Mouse (Mus musculus) urinary bladder, postnatal 25 days (tissue): ENCODE measurements around the gene Tcf7l1.
"Not testable (repeated sequence)": the region's sequence is repeated elsewhere in the genome, so short reads cannot be mapped to it uniquely, and the experiment has no call there.

Experiments
- DNase-seq: peaks from one replicate; pipeline ENCODE4 v3.0.0; 2022; ENCODE audit warnings: low spot score

The Tcf7l1 gene

GRCm38 (mm10) chr6:72788892-72789699 is at the start of gene Tcf7l1:
Tcf7l1 (minus strand) TSS chr6:72789254.
- peak; percentile 96 for DNase-seq

- no peak for DNase-seq
These were observed 48.7 kb upstream of the Tcf7l1 start for GRCm38 (mm10) chr6:72837756-72838155.

GRCm38 (mm10) chr6:72834518-72834917 is 45.5 kb upstream of the Tcf7l1 start:
- DNase-seq = no peak

GRCm38 (mm10) chr6:72831858-72832257 is 42.8 kb upstream of the Tcf7l1 start:
- no peak for DNase-seq

GRCm38 (mm10) chr6:72831276-72831675 is 42.2 kb upstream of the Tcf7l1 start:
- DNase-seq = peak; percentile 60

- DNase-seq = no peak
These were observed 39.8 kb upstream of the Tcf7l1 start for GRCm38 (mm10) chr6:72828857-72829256.

- not testable (repeated sequence) for DNase-seq
These were observed 39.0 kb upstream of the Tcf7l1 start for GRCm38 (mm10) chr6:72828037-72828436.

- no peak for DNase-seq
These were observed 36.7 kb upstream of the Tcf7l1 start for GRCm38 (mm10) chr6:72825762-72826161.

- DNase-seq = no peak
These were observed 36.1 kb upstream of the Tcf7l1 start for GRCm38 (mm10) chr6:72824971-72825737.

GRCm38 (mm10) chr6:72813456-72813855 is 24.4 kb upstream of the Tcf7l1 start:
- no peak for DNase-seq

GRCm38 (mm10) chr6:72810248-72810647 is 21.2 kb upstream of the Tcf7l1 start:
- no peak for DNase-seq

- DNase-seq = no peak
These were observed 20.6 kb upstream of the Tcf7l1 start for GRCm38 (mm10) chr6:72809522-72810149.

- DNase-seq = no peak
These were observed 19.3 kb upstream of the Tcf7l1 start for GRCm38 (mm10) chr6:72808342-72808741.

GRCm38 (mm10) chr6:72803669-72804068 is 14.6 kb upstream of the Tcf7l1 start:
- no peak for DNase-seq

GRCm38 (mm10) chr6:72802119-72802518 is 13.1 kb upstream of the Tcf7l1 start:
- no peak for DNase-seq

GRCm38 (mm10) chr6:72800641-72801040 is 11.6 kb upstream of the Tcf7l1 start:
- no peak for DNase-seq

GRCm38 (mm10) chr6:72797763-72798162 is 8.7 kb upstream of the Tcf7l1 start:
- DNase-seq = no peak

GRCm38 (mm10) chr6:72795444-72795843 is 6.4 kb upstream of the Tcf7l1 start:
- no peak for DNase-seq

- peak; percentile 26 for DNase-seq
These were observed 5.8 kb upstream of the Tcf7l1 start for GRCm38 (mm10) chr6:72794870-72795269.

GRCm38 (mm10) chr6:72792641-72793040 is 3.6 kb upstream of the Tcf7l1 start:
- DNase-seq = no peak

- peak; percentile 48 for DNase-seq
These were observed 834 bp downstream of the Tcf7l1 start for GRCm38 (mm10) chr6:72787948-72788891.
